Mouse (Mus musculus): ENCODE results near the gene Slc1a5.

Slc1a5 gene

DNA sequence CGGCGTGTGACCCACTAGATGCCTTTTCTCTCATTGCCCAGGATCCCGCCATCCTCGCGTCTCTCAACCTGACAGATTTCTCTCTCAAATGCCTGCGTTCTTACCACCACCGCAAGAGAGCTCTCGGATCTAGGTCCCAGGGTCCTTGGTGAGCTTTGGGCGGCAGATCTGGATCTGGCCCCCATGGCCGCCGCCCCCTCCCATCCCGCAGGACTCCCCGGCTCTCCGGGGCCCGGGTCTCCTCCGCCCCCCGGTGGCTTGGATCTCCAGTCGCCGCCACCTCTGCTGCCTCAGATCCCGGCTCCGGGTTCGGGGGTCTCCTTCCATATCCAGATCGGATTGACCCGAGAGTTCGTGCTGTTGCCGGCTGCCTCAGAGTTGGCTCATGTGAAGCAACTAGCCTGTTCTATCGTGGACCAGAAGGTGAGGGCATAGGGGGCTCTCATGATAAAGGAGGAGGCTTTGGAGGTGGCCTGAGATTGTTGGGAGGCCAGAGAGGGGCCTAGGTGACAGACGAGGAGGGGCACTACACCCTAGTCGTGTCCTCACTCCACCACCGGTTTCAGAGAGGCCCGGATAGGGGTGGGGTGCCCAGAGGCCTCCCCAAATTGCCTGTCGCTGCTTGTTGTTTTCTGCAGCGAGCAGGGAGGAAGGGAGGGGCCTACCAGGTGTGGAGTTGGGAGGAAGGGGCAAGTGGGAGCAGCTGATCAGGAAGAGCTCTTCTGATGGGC lies 62.5 kb downstream of the Slc1a5 start:
- CTCF ChIA-PET: interaction anchor here (0.6 kb wide), 1 partner anchor 19 kb away, joined by 3 read pairs; no protein-coding TSS in a partner anchor

GRCm38 (mm10) chr7:16844696-16845071 lies 63.5 kb downstream of the Slc1a5 start:
- CTCF ChIA-PET: interaction anchor here (1.6 kb wide), 1 partner anchor 15 kb away, joined by 5 read pairs; no protein-coding TSS in a partner anchor

GRCm38 (mm10) chr7:16845072-16845819 lies 64.1 kb downstream of the Slc1a5 start:
- CTCF ChIA-PET: interaction anchor here (0.9 to 1.6 kb wide), 3 partner anchors 14 to 19 kb away, joined by 3 to 10 read pairs (median 5); no protein-coding TSS in a partner anchor

DNA sequence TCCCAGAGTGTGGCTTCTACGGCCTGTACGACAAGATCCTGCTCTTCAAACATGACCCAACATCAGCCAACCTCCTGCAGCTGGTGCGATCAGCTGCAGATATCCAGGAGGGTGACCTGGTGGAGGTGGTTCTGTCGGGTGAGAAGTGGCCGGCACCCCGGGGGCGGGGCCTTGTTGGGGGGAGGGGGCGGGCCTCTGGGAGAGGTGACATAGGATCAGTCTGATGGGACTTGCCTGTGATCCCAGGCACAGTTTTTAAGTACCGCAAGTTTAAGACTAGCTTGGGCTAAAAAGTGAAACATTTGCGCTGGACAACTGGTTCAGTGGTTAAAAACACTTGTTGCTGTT lies 64.7 kb downstream of the Slc1a5 start:
- CTCF ChIA-PET: interaction anchor here (0.9 to 1.6 kb wide), 3 partner anchors 14 to 19 kb away, joined by 3 to 10 read pairs (median 5); no protein-coding TSS in a partner anchor

DNA sequence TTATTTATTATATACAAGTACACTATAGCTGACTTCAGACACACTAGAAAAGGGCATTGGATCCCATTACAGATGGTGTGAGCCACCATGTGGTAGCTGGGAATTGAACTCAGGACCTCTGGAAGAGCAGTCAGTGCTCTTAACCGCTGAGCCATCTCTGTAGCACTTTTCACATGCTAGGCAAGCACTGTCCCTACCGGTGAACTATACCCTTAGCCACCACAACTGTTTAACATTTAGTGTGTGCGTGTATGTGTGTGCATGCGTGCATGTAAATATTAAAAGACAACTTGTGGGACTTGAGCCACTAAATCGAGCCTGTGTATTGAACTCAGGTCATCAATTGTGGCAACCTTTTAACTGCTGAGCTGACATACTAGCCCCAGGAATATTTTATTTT lies 65.6 kb downstream of the Slc1a5 start:
- CTCF ChIA-PET: interaction anchor here (1.5 kb wide), 1 partner anchor 20 kb away, joined by 10 read pairs; no protein-coding TSS in a partner anchor

DNA sequence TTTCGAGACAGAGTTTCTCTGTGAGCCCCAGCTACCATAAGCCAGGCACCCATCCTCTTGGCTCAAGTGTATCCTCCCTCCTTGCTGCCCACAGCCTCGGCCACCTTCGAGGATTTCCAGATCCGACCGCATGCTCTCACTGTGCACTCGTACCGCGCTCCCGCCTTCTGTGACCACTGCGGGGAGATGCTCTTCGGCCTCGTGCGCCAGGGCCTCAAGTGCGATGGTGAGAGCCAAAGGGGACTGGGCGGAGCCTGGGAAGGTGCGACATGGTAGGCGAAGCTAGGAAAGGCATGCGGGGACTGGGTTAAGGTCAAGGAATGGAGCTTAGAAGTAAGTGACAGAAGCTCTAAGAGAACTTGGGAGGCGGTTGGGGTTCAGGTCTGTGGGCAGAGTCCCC lies 66.4 kb downstream of the Slc1a5 start:
- CTCF ChIA-PET: interaction anchor here (0.8 to 1.4 kb wide), 2 partner anchors 11 to 25 kb away, joined by 4 read pairs; no protein-coding TSS in a partner anchor

All from spleen, embryonic (tissue).